Mouse (Mus musculus) small intestine, adult 2 months (tissue): ENCODE results near the gene Trpv1.

Source experiments
- CTCF ChIP-seq: fragments of 200-500 bp; IDR thresholded peaks from 2 replicates; pipeline ENCODE4 v1.5.1; 2012; ENCODE audit warnings: low read depth, mild to moderate bottlenecking, control low read depth, inconsistent platforms, low read length, moderate library complexity, mixed read lengths; ENCODE audit not compliant: insufficient replicate concordance, insufficient read length; ENCODE audit errors: extremely low read depth
- POLR2A ChIP-seq: fragments of 200-500 bp; IDR thresholded peaks from 2 replicates; pipeline ENCODE4 v1.6.1; 2012; ENCODE audit warnings: low read depth, mild to moderate bottlenecking, control low read depth, inconsistent platforms, low read length, moderate library complexity

DNA sequence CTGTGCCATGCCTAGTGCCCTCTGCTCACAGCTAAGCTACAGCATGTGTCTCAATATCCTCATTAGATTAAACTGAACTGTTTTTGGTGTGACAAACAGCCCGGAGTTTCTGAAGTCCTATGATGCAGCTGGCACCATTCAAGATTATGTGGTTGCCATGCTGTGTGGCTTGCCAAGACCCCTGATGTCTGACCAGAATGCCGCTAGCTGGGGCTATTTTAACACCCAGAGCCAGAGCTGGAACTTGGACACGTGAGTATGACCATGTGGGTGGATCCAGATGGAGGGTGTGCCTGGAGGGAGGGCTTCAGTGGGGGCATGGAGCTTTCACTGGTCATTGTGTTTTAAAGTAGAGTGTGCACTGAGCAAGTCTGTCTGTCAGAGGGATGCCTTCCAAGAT lies 20.1 kb upstream of the Trpv1 start:
- TF ChIP-seq CTCF (no peak), POLR2A (no peak)
